Mouse (Mus musculus) spleen, adult 2 months (tissue): ENCODE data around the gene Cmip.

Experiments
- CTCF ChIP-seq: fragments of 200-500 bp; IDR thresholded peaks from 2 replicates; pipeline ENCODE4 v1.5.1; 2011; ENCODE audit warnings: mild to moderate bottlenecking, inconsistent platforms; ENCODE audit not compliant: insufficient read depth, insufficient read length, insufficient replicate concordance; ENCODE audit errors: extremely low read depth
- POLR2A ChIP-seq: fragments of 200-500 bp; IDR thresholded peaks from 2 replicates; pipeline ENCODE4 v1.6.1; 2011; ENCODE audit warnings: low read depth, low read length, inconsistent platforms

- TF ChIP-seq POLR2A (no peak), CTCF (no peak)
Measured at GRCm38 (mm10) chr8:117261702-117262101, 4.8 kb downstream of the Cmip start.
